Mouse (Mus musculus) liver, adult 2 months (tissue): ENCODE data around the gene Olfr98. TPM values are rescaled to one million over a fixed set of nuclear protein-coding genes. Genes with fewer than 3 reads are reported as not detected.

Experiments used
- DNase-seq: peaks from one replicate; pipeline ENCODE4 v3.0.0-alpha.2; 2011; ENCODE audit warnings: low read depth, low spot score; ENCODE audit errors: extremely low read depth
- H3K27ac ChIP-seq: fragments of 200-500 bp; replicated peaks from 2 replicates; pipeline ENCODE4 v1.5.1; 2012; ENCODE audit warnings: low read depth, mild to moderate bottlenecking, control low read depth, inconsistent platforms, low read length; ENCODE audit not compliant: insufficient read depth
- H3K27me3 ChIP-seq: fragments of 200-500 bp; 2 replicates; pipeline ENCODE4 v1.6.1; 2012; ENCODE audit warnings: mild to moderate bottlenecking, moderate library complexity, low read length, inconsistent platforms; ENCODE audit not compliant: control insufficient read depth, insufficient read depth
- H3K36me3 ChIP-seq: fragments of 200-500 bp; 2 replicates; pipeline ENCODE4 v1.6.1; 2012; ENCODE audit warnings: low read length, inconsistent platforms; ENCODE audit not compliant: control insufficient read depth, insufficient read depth
- H3K4me1 ChIP-seq: fragments of 200-500 bp; 2 replicates; pipeline ENCODE4 v1.6.1; 2011; ENCODE audit warnings: low read length; ENCODE audit not compliant: control insufficient read depth, insufficient read depth
- H3K4me3 ChIP-seq: fragments of 200-500 bp; 2 replicates; pipeline ENCODE4 v1.5.1; 2011; ENCODE audit warnings: low read depth, mild to moderate bottlenecking, control low read depth, low read length, moderate library complexity; ENCODE audit not compliant: insufficient read depth
- H3K79me2 ChIP-seq: fragments of 200-500 bp; 2 replicates; pipeline ENCODE4 v1.6.1; 2012; ENCODE audit warnings: inconsistent platforms, mild to moderate bottlenecking, low read length, moderate library complexity; ENCODE audit not compliant: control insufficient read depth, insufficient read depth
- H3K9ac ChIP-seq: fragments of 200-500 bp; 2 replicates; pipeline ENCODE4 v1.6.1; 2012; ENCODE audit warnings: low read depth, mild to moderate bottlenecking, control low read depth, inconsistent platforms, low read length
- CTCF ChIP-seq: fragments of 200-500 bp; IDR thresholded peaks from 2 replicates; pipeline ENCODE4 v1.5.1; 2011; ENCODE audit warnings: low read depth, low read length, control low read depth
- POLR2A ChIP-seq: fragments of 200-500 bp; IDR thresholded peaks from 2 replicates; pipeline ENCODE4 v1.6.1; 2011; ENCODE audit warnings: low read length, control low read depth; ENCODE audit not compliant: insufficient read depth; ENCODE audit errors: extremely low read depth
- WGBS: fragments of 180-500 bp; shearing (Covaris S2); methylation state at CpG from one replicate; pipeline ENCODE4 v1.1.7; 2018; 5-methylcytosine and 5-hydroxymethylcytosine counted together
- polyA plus RNA-seq: library from polyadenylated mRNA; depleted of rRNA; stranded (reverse); fragments of >200 nt; gene quantifications from 2 replicates; pipeline ENCODE4 v1.2.3, GENCODE M21; 2012; rRNA removed
- total RNA-seq: library from RNA; depleted of rRNA; stranded (reverse); fragments of >200 nt; gene quantifications from 2 replicates; pipeline ENCODE4 v1.2.3, GENCODE M21; 2014; rRNA removed

Gene Olfr98
- total and polyA plus RNA-seq, 2 experiments: not detected

- Histone ChIP-seq H3K36me3 (no peaks in the 10 kb centered on the region), H3K4me3 (no peak within 1 kb of the TSS), H3K79me2 (no peaks in the 10 kb centered on the region), H3K27ac (no peak within 1 kb of the TSS), H3K9ac (no peak within 1 kb of the TSS), H3K4me1 (peaks cover 7% of the 10 kb centered on the region; the same call in 1 of the 2 replicates), H3K27me3 (peaks cover 9% of the 10 kb centered on the region; the same call in 1 of the 2 replicates)
- TF ChIP-seq CTCF (no peak), POLR2A (no peak)
- WGBS: 73% methylated on average over 3 of the region's 3 CpGs
- no peak for DNase-seq
These were observed 50.5 kb downstream of the Olfr98 start, which contains the start of gene Olfr95 for GRCm38 (mm10) chr17:37213018-37213417. TSS of gene Olfr95 (minus strand) at chr17:37213118.

Other genes with a start within 250 kb of the Olfr98 start
- gene Mog, start 240.4 kb downstream of the Olfr98 start, total RNA-seq: not detected in 2 replicates
- not detected in 2 replicates for gene Mog, start 240.4 kb downstream of the Olfr98 start, polyA plus RNA-seq
- gene Gabbr1, start 217.8 kb downstream of the Olfr98 start, total RNA-seq: 1.2 and 1.9 TPM in 2 replicates
- gene Gabbr1, start 217.8 kb downstream of the Olfr98 start, polyA plus RNA-seq: 1.4 and 3.2 TPM in 2 replicates
- gene Olfr90, start 175.2 kb downstream of the Olfr98 start, total RNA-seq: not detected in 2 replicates
- gene Olfr90, start 175.2 kb downstream of the Olfr98 start, polyA plus RNA-seq: not detected in 2 replicates
- not detected in 2 replicates for gene Olfr91, start 165.5 kb downstream of the Olfr98 start, total RNA-seq
- not detected in 2 replicates for gene Olfr91, start 165.5 kb downstream of the Olfr98 start, polyA plus RNA-seq
- gene Olfr92, start 143.7 kb downstream of the Olfr98 start, total RNA-seq: not detected in 2 replicates
- gene Olfr92, start 143.7 kb downstream of the Olfr98 start, polyA plus RNA-seq: not detected in 2 replicates
- gene Olfr93, start 102.3 kb downstream of the Olfr98 start, total RNA-seq: not detected in 2 replicates
- not detected in 2 replicates for gene Olfr93, start 102.3 kb downstream of the Olfr98 start, polyA plus RNA-seq
- gene Ubd, start 69.9 kb downstream of the Olfr98 start, total RNA-seq: 0.46 and 0.47 TPM in 2 replicates
- gene Ubd, start 69.9 kb downstream of the Olfr98 start, polyA plus RNA-seq: 0.22 TPM in 1 of 2 replicates, not detected in the other
- gene Olfr94, start 62.8 kb downstream of the Olfr98 start, total RNA-seq: not detected in 2 replicates
- not detected in 2 replicates for gene Olfr94, start 62.8 kb downstream of the Olfr98 start, polyA plus RNA-seq
- gene Olfr95, start 50.6 kb downstream of the Olfr98 start, total RNA-seq: not detected in 2 replicates
- gene Olfr95, start 50.6 kb downstream of the Olfr98 start, polyA plus RNA-seq: not detected in 2 replicates
- not detected in 2 replicates for gene Olfr96, start 43.6 kb downstream of the Olfr98 start, total RNA-seq
- not detected in 2 replicates for gene Olfr96, start 43.6 kb downstream of the Olfr98 start, polyA plus RNA-seq
- gene Olfr97, start 26.4 kb downstream of the Olfr98 start, total RNA-seq: not detected in 2 replicates
- not detected in 2 replicates for gene Olfr97, start 26.4 kb downstream of the Olfr98 start, polyA plus RNA-seq
- gene H2-M3, start 6.5 kb upstream of the Olfr98 start, total RNA-seq: 4.4 and 4.5 TPM in 2 replicates
- 1.7 and 3.3 TPM in 2 replicates for gene H2-M3, start 6.5 kb upstream of the Olfr98 start, polyA plus RNA-seq
- gene Olfr99, start 19.7 kb upstream of the Olfr98 start, total RNA-seq: not detected in 2 replicates
- not detected in 2 replicates for gene Olfr99, start 19.7 kb upstream of the Olfr98 start, polyA plus RNA-seq
- not detected in 2 replicates for gene Olfr101, start 40.6 kb upstream of the Olfr98 start, total RNA-seq
- not detected in 2 replicates for gene Olfr101, start 40.6 kb upstream of the Olfr98 start, polyA plus RNA-seq
- not detected in 2 replicates for gene Olfr102, start 53.3 kb upstream of the Olfr98 start, total RNA-seq
- not detected in 2 replicates for gene Olfr102, start 53.3 kb upstream of the Olfr98 start, polyA plus RNA-seq
- not detected in 2 replicates for gene Olfr103, start 75.9 kb upstream of the Olfr98 start, total RNA-seq
- not detected in 2 replicates for gene Olfr103, start 75.9 kb upstream of the Olfr98 start, polyA plus RNA-seq
- gene Olfr104-ps, start 95.8 kb upstream of the Olfr98 start, total RNA-seq: not detected in 2 replicates
- gene Olfr104-ps, start 95.8 kb upstream of the Olfr98 start, polyA plus RNA-seq: not detected in 2 replicates
- gene Olfr105-ps, start 115.3 kb upstream of the Olfr98 start, total RNA-seq: not detected in 2 replicates
- gene Olfr105-ps, start 115.3 kb upstream of the Olfr98 start, polyA plus RNA-seq: not detected in 2 replicates
- gene Olfr106-ps, start 126.6 kb upstream of the Olfr98 start, total RNA-seq: not detected in 2 replicates
- not detected in 2 replicates for gene Olfr106-ps, start 126.6 kb upstream of the Olfr98 start, polyA plus RNA-seq
- not detected in 2 replicates for gene Olfr107, start 135.5 kb upstream of the Olfr98 start, total RNA-seq
- gene Olfr107, start 135.5 kb upstream of the Olfr98 start, polyA plus RNA-seq: not detected in 2 replicates
- not detected in 2 replicates for gene Olfr108, start 181.7 kb upstream of the Olfr98 start, total RNA-seq
- not detected in 2 replicates for gene Olfr108, start 181.7 kb upstream of the Olfr98 start, polyA plus RNA-seq
- gene Olfr109, start 195.2 kb upstream of the Olfr98 start, total RNA-seq: not detected in 2 replicates
- gene Olfr109, start 195.2 kb upstream of the Olfr98 start, polyA plus RNA-seq: not detected in 2 replicates
- 0.18 and 0.54 TPM in 2 replicates for gene H2-M2, start 219.8 kb upstream of the Olfr98 start, total RNA-seq
- not detected in 2 replicates for gene H2-M2, start 219.8 kb upstream of the Olfr98 start, polyA plus RNA-seq
- gene Olfr110, start 228.7 kb upstream of the Olfr98 start, total RNA-seq: not detected in 2 replicates
- gene Olfr110, start 228.7 kb upstream of the Olfr98 start, polyA plus RNA-seq: not detected in 2 replicates
- gene Olfr111, start 244.3 kb upstream of the Olfr98 start, total RNA-seq: not detected in 2 replicates
- gene Olfr111, start 244.3 kb upstream of the Olfr98 start, polyA plus RNA-seq: not detected in 2 replicates